Mouse (Mus musculus): Measurements from ENCODE around the gene Foxp1.

DNA sequence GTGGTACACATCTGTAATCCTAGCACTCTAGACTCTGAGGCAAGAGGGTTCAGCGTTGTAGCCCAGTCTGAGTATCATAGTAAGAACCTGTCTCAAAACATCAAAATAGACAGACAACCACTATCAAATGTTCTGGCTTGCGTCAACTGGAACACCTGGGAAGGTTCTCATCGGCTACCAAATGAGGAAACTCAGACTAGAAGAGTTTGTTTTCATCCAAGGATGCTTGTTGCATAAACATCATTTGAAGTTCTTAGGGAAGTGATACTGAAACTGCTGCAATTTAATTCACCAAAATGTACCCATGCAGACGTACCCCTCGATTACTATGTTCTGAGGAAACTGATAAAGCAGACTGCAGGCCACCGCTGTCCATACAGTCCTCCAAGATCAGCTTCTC is 222.3 kb downstream of the Foxp1 start:
- TF ChIP-seq CTCF (IDR thresholded peaks at IDR 0.05; ENCODE audit: low read depth) (no peak), EP300 (IDR thresholded peaks at IDR 0.05; ENCODE audit: low read depth) (no peak)
